Mouse (Mus musculus): ENCODE measurements around the gene Nfyc.

DNA sequence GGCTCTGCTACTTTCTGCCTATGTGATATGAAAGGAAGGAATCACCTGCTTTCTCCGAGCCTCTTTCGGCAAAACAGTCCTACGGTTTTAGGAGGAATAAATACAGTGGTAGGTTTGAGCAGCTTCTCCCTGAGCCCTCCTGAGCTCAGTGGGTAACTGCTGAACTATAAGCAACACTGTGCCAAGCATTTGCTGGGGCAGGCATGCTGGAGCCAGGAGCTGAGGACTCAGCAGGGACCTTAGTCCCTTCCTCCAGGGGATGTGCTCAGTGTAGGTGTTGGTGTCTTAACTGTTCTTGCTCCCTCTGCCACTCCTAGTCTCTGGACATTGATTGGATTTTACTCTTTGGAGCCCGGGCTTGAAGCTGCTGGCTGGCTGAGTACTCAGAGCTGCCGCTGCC is 25.0 kb upstream of the Nfyc start:
- TF ChIP-seq POLR2A (IDR thresholded peaks at IDR 0.05; ENCODE audit: low read depth, low read length) (no peak), CTCF (IDR thresholded peaks at IDR 0.05; ENCODE audit: extremely low read depth, insufficient read depth, insufficient read length, insufficient replicate concordance) (no peak)
